Mouse (Mus musculus) embryonic facial prominence, embryonic 14.5 days (tissue): ENCODE data around the gene Glul. TPM values are rescaled to one million over a fixed set of nuclear protein-coding genes. Genes with fewer than 3 reads are reported as not detected.

Source experiments
- ATAC-seq: fragments of 200-750 bp; cut with Nextera tagmentation; 2 replicates; pipeline ENCODE4 v1.8.0; 2017; ENCODE audit warnings: low read depth, moderate number of reproducible peaks, moderate TSS enrichment
- DNase-seq: peaks from one replicate; pipeline ENCODE4 v3.0.0-alpha.2; 2015; ENCODE audit warnings: low spot score
- H3K27ac ChIP-seq: fragments of 300-500 bp; sonication (generic); replicated peaks from 2 replicates; pipeline ENCODE4 v1.5.1; 2014; ENCODE audit warnings: low read depth, mild to moderate bottlenecking, low read length, moderate library complexity
- H3K27me3 ChIP-seq: fragments of 300-500 bp; sonication (generic); replicated peaks from 2 replicates; pipeline ENCODE4 v1.6.1; 2014; ENCODE audit warnings: low read length; ENCODE audit not compliant: control insufficient read depth, insufficient read depth
- H3K36me3 ChIP-seq: fragments of 300-500 bp; sonication (generic); 2 replicates; pipeline ENCODE4 v1.6.1; 2014; ENCODE audit warnings: low read length, mixed read lengths; ENCODE audit not compliant: control insufficient read depth, insufficient read depth
- H3K4me1 ChIP-seq: fragments of 300-500 bp; sonication (generic); 2 replicates; pipeline ENCODE4 v1.6.1; 2014; ENCODE audit warnings: antibody characterized with exemption, low read length; ENCODE audit not compliant: control insufficient read depth, insufficient read depth
- H3K4me2 ChIP-seq: fragments of 300-500 bp; sonication (generic); 2 replicates; pipeline ENCODE4 v1.6.1; 2014; ENCODE audit warnings: low read depth, mild to moderate bottlenecking, low read length, moderate library complexity, mixed read lengths
- H3K4me3 ChIP-seq: fragments of 300-500 bp; sonication (generic); 2 replicates; pipeline ENCODE4 v1.5.1; 2014; ENCODE audit warnings: low read depth, mild to moderate bottlenecking, low read length
- H3K9ac ChIP-seq: fragments of 300-500 bp; sonication (generic); 2 replicates; pipeline ENCODE4 v1.6.1; 2014; ENCODE audit warnings: low read depth, mild to moderate bottlenecking, low read length, moderate library complexity, mixed read lengths
- H3K9me3 ChIP-seq: fragments of 300-500 bp; sonication (generic); 2 replicates; pipeline ENCODE4 v1.6.1; 2016; ENCODE audit warnings: low read length; ENCODE audit not compliant: control insufficient read depth
- WGBS: fragments of 180-500 bp; shearing (Covaris S2); extraction: QIAGEN DNeasy Blood & Tissue Kit; methylation state at CpG from one replicate; pipeline ENCODE4 v1.1.7; 2014; 5-methylcytosine and 5-hydroxymethylcytosine counted together
- polyA plus RNA-seq: library from polyadenylated mRNA; unstranded; fragments of >200 nt; fragmentation: Nextera tagmentation; extraction: Ambion mirVana; gene quantifications from 2 replicates; pipeline ENCODE4 v1.2.1, GENCODE M21; 2014

Glul gene
- polyA plus RNA-seq, 1 experiment from 2014 or later, result 97.5 TPM

- Histone ChIP-seq H3K4me2 (no peak overlapping the region), H3K4me3 (no peak overlapping the region), H3K36me3 (peaks cover 66% of the 10 kb centered on the region), H3K4me1 (peaks cover 12% of the 10 kb centered on the region; the same call in 1 of the 2 replicates), H3K9ac (no peak overlapping the region), H3K27me3 (no peaks in the 10 kb centered on the region), H3K27ac (no peak overlapping the region), H3K9me3 (no peaks in the 10 kb centered on the region)
- ATAC-seq (no peak), DNase-seq (no peak)
- WGBS, result 86% methylated on average over 14 of the region's 14 CpGs
Measured at GRCm38 (mm10) chr1:153904236-153904635, 4.5 kb downstream of the Glul start.

GRCm38 (mm10) chr1:153905884-153906283, 6.1 kb downstream of the Glul start:
- Histone ChIP-seq H3K4me3 (no peak overlapping the region), H3K9ac (no peak overlapping the region), H3K4me1 (peaks cover 12% of the 10 kb centered on the region; the same call in 1 of the 2 replicates), H3K4me2 (no peak overlapping the region), H3K27me3 (no peaks in the 10 kb centered on the region), H3K36me3 (peaks cover 78% of the 10 kb centered on the region), H3K27ac (no peak overlapping the region), H3K9me3 (no peaks in the 10 kb centered on the region)
- no peak for ATAC-seq
- WGBS, result 83% methylated on average over 3 of the region's 3 CpGs
- no peak for DNase-seq

- H3K9me3 ChIP-seq, result no peaks in the 10 kb centered on the region
- H3K4me3 ChIP-seq, result no peak overlapping the region
- DNase-seq (no peak), ATAC-seq (no peak)
- no peak overlapping the region for H3K27ac ChIP-seq
- H3K36me3 ChIP-seq, result peaks cover 71% of the 10 kb centered on the region
- no peak overlapping the region for H3K4me2 ChIP-seq
- no peaks in the 10 kb centered on the region for H3K4me1 ChIP-seq
- H3K27me3 ChIP-seq, result no peaks in the 10 kb centered on the region
- no peak overlapping the region for H3K9ac ChIP-seq
- 89% methylated on average over 6 of the region's 6 CpGs for WGBS
Measured at GRCm38 (mm10) chr1:153908208-153908607, 8.5 kb downstream of the Glul start.

- DNase-seq (no peak), ATAC-seq (no peak)
- WGBS, result 86% methylated on average over 4 of the region's 4 CpGs
- peaks cover 66% of the 10 kb centered on the region for H3K36me3 ChIP-seq
- no peak overlapping the region for H3K4me2 ChIP-seq
- H3K27me3 ChIP-seq, result no peaks in the 10 kb centered on the region
- H3K9me3 ChIP-seq, result no peaks in the 10 kb centered on the region
- no peak overlapping the region for H3K4me3 ChIP-seq
- H3K9ac ChIP-seq, result no peak overlapping the region
- no peaks in the 10 kb centered on the region for H3K4me1 ChIP-seq
- H3K27ac ChIP-seq, result no peak overlapping the region
Measured at GRCm38 (mm10) chr1:153908741-153909140, 9.0 kb downstream of the Glul start.

- H3K9ac ChIP-seq, result no peak overlapping the region
- peak; percentile 73 for DNase-seq
- H3K4me2 ChIP-seq, result no peak overlapping the region
- no peaks in the 10 kb centered on the region for H3K9me3 ChIP-seq
- H3K27me3 ChIP-seq, result no peaks in the 10 kb centered on the region
- 79% methylated on average over 10 of the region's 10 CpGs for WGBS
- H3K27ac ChIP-seq, result no peak overlapping the region
- ATAC-seq, result no peak
- H3K4me1 ChIP-seq, result no peaks in the 10 kb centered on the region
- H3K36me3 ChIP-seq, result peaks cover 60% of the 10 kb centered on the region
- H3K4me3 ChIP-seq, result no peak overlapping the region
Measured at GRCm38 (mm10) chr1:153909213-153909962, 9.6 kb downstream of the Glul start.

- no peak overlapping the region for H3K4me3 ChIP-seq
- no peaks in the 10 kb centered on the region for H3K9me3 ChIP-seq
- no peak overlapping the region for H3K9ac ChIP-seq
- 83% methylated on average over 9 of the region's 9 CpGs for WGBS
- H3K4me1 ChIP-seq, result no peaks in the 10 kb centered on the region
- H3K27ac ChIP-seq, result no peak overlapping the region
- ATAC-seq (no peak), DNase-seq (no peak)
- H3K27me3 ChIP-seq, result no peaks in the 10 kb centered on the region
- H3K36me3 ChIP-seq, result peaks cover 54% of the 10 kb centered on the region
- no peak overlapping the region for H3K4me2 ChIP-seq
Measured at GRCm38 (mm10) chr1:153909963-153910291, 10.2 kb downstream of the Glul start.

GRCm38 (mm10) chr1:153910423-153910822, 10.7 kb downstream of the Glul start:
- Histone ChIP-seq H3K27me3 (no peaks in the 10 kb centered on the region), H3K9me3 (no peaks in the 10 kb centered on the region), H3K36me3 (peaks cover 49% of the 10 kb centered on the region), H3K4me2 (no peak overlapping the region), H3K27ac (no peak overlapping the region), H3K9ac (no peak overlapping the region), H3K4me3 (no peak overlapping the region), H3K4me1 (no peaks in the 10 kb centered on the region)
- DNase-seq (no peak), ATAC-seq (no peak)
- 89% methylated on average over 5 of the region's 5 CpGs for WGBS

- H3K27me3 ChIP-seq, result no peaks in the 10 kb centered on the region
- no peaks in the 10 kb centered on the region for H3K4me1 ChIP-seq
- no peak overlapping the region for H3K27ac ChIP-seq
- H3K9ac ChIP-seq, result no peak overlapping the region
- ATAC-seq (no peak), DNase-seq (no peak)
- no peaks in the 10 kb centered on the region for H3K9me3 ChIP-seq
- peaks cover 41% of the 10 kb centered on the region for H3K36me3 ChIP-seq
- H3K4me3 ChIP-seq, result no peak overlapping the region
- WGBS, result 84% methylated on average over 6 of the region's 6 CpGs
- no peak overlapping the region for H3K4me2 ChIP-seq
Measured at GRCm38 (mm10) chr1:153911276-153911795, 11.6 kb downstream of the Glul start.

GRCm38 (mm10) chr1:153913869-153914268, 14.1 kb downstream of the Glul start:
- 78% methylated on average over 3 of the region's 3 CpGs for WGBS
- no peak for ATAC-seq
- H3K4me3 ChIP-seq, result no peak overlapping the region

More at GRCm38 (mm10) chr1:153913869-153914268, 14.1 kb downstream of the Glul start:
- H3K9ac ChIP-seq, result no peak overlapping the region
- no peaks in the 10 kb centered on the region for H3K4me1 ChIP-seq
- no peak overlapping the region for H3K4me2 ChIP-seq
- H3K27me3 ChIP-seq, result no peaks in the 10 kb centered on the region
- H3K36me3 ChIP-seq, result peaks cover 16% of the 10 kb centered on the region
- no peaks in the 10 kb centered on the region for H3K9me3 ChIP-seq
- H3K27ac ChIP-seq, result no peak overlapping the region
- DNase-seq, result no peak
